In the genomic region with DNA sequence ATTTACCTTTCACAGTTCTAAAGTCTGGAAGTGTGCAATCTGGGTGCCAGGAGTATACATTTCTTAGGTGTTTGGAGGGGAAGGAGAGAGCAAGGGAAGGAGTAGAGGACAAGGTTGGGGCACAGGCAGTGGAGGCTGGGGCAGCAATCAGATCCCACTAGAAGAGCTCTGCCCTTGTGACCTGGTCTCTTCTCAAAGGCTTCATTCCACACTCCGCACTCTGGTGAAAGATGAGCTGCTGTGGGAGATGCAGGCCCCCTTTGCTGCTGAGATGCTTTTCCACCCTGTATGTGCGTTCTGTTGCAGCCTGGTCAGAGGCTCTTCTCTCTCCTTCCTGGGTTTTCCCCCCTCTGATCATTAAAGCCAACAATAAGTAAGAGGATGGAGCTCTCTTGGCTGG, we compare ENCODE assay signal across 20 mouse cellular contexts.
DNase-seq lines count a peak whose midpoint lies in the region; ATAC-seq and TF ChIP-seq lines count a peak whose summit lies in the region.
"Had no signal": no experiment of that assay in that cellular context is flagged by ENCODE, and none has a peak within 500 bp of the region (broad histone marks: within the 10 kb centered on the region; RNA-seq: fewer than 3 reads in every experiment).

No protein-coding gene starts in this region.

- WGBS in intestine, embryonic 16.5 days = 73% methylated on average over 2 of the region's 2 CpGs
- 71% methylated on average over 2 of the region's 2 CpGs for WGBS in intestine, embryonic 15.5 days
- 61% methylated on average over 2 of the region's 2 CpGs for WGBS in kidney, postnatal 0 days
- WGBS in lung, embryonic 14.5 days = 46% methylated on average over 2 of the region's 2 CpGs

- no peaks in the 10 kb centered on the region for H3K9me3 ChIP-seq in intestine, embryonic 16.5 days (ENCODE audit: control insufficient read depth, low read length)
- H3K9me3 ChIP-seq in intestine, embryonic 15.5 days = no peaks in the 10 kb centered on the region
- no peaks in the 10 kb centered on the region for H3K9me3 ChIP-seq in kidney, postnatal 0 days (replicated peaks; ENCODE audit: low read length)
- no peaks in the 10 kb centered on the region for H3K9me3 ChIP-seq in lung, embryonic 14.5 days (ENCODE audit: low read depth, low read length)
- H3K9me3 ChIP-seq: embryonic facial prominence, embryonic 12.5 days; forebrain, embryonic 15.5 days; heart, embryonic 10.5 days had no signal

- no peak overlapping the region for H3K9ac ChIP-seq in intestine, embryonic 16.5 days (ENCODE audit: low read depth, low read length)
- no peak overlapping the region for H3K9ac ChIP-seq in intestine, embryonic 15.5 days
- H3K9ac ChIP-seq in kidney, postnatal 0 days (ENCODE audit: low read depth, low read length) = no peak overlapping the region
- no peak overlapping the region for H3K9ac ChIP-seq in lung, embryonic 14.5 days
- H3K9ac ChIP-seq: embryonic facial prominence, embryonic 12.5 days; forebrain, embryonic 15.5 days had no signal

- no peak; the same call in 1 of the 2 replicates for ATAC-seq in intestine, embryonic 16.5 days
- no peak for ATAC-seq in intestine, embryonic 15.5 days
- 0 out of 2 replicates have a peak, but pooled peaks have one; percentile 13 for ATAC-seq in kidney, postnatal 0 days (replicated peaks; ENCODE audit: low FRiP score, low read depth)
- peak; percentile 35; the same call in 1 of the 2 replicates for ATAC-seq in lung, embryonic 14.5 days (ENCODE audit: insufficient read depth)
- ATAC-seq: activated CD4-positive, CD25-positive, alpha-beta regulatory T cell, adult 4 months; forebrain, embryonic 15.5 days; Patski had no signal

- peaks cover 14% of the 10 kb centered on the region for H3K4me1 ChIP-seq in intestine, embryonic 16.5 days (ENCODE audit: control insufficient read depth, insufficient read depth, low read length)
- H3K4me1 ChIP-seq in intestine, embryonic 15.5 days (replicated peaks) = no peaks in the 10 kb centered on the region; the same call in 1 of the 2 replicates
- no peaks in the 10 kb centered on the region; the same call in 1 of the 2 replicates for H3K4me1 ChIP-seq in kidney, postnatal 0 days (replicated peaks; ENCODE audit: insufficient read depth, low read length)
- 0 out of 2 replicates have a peak, but pooled peaks cover 4% of the 10 kb centered on the region for H3K4me1 ChIP-seq in lung, embryonic 14.5 days (ENCODE audit: insufficient read depth)
- H3K4me1 ChIP-seq: forebrain, embryonic 15.5 days had no signal

- no peak for DNase-seq in kidney, postnatal 0 days (ENCODE audit: low spot score)
- no peak for DNase-seq in kidney, adult 18-20 months
- DNase-seq in lung, embryonic 14.5 days = no peak
- DNase-seq in lung, postnatal 14 days = no peak
- no peak for DNase-seq in right cerebral cortex, postnatal 25 days
- DNase-seq: adrenal gland, postnatal 14 days; cerebellum, adult 11-12 months; cerebellum, adult 9-10 months; cerebellum, postnatal 25 days; gastrocnemius, postnatal 36 days; heart, adult 18-20 months; heart, postnatal 36 days had no signal

- TF ChIP-seq CTCF in kidney, postnatal 0 days (IDR thresholded peaks at IDR 0.05; ENCODE audit: low read depth) = no peak
- no peak for TF ChIP-seq CTCF in lung, embryonic 14.5 days (IDR thresholded peaks at IDR 0.05; ENCODE audit: low read depth)

- H3K36me3 ChIP-seq in intestine, embryonic 16.5 days (ENCODE audit: control insufficient read depth, insufficient read depth, low read length) = no peaks in the 10 kb centered on the region
- H3K36me3 ChIP-seq in intestine, embryonic 15.5 days = no peaks in the 10 kb centered on the region
- H3K36me3 ChIP-seq in kidney, postnatal 0 days (ENCODE audit: insufficient read depth, low read length) = no peaks in the 10 kb centered on the region
- no peaks in the 10 kb centered on the region for H3K36me3 ChIP-seq in lung, embryonic 14.5 days (ENCODE audit: insufficient read depth)

- no peak overlapping the region for H3K4me2 ChIP-seq in intestine, embryonic 16.5 days (ENCODE audit: low read depth, low read length)
- H3K4me2 ChIP-seq in intestine, embryonic 15.5 days (replicated peaks) = no peak overlapping the region
- no peak overlapping the region for H3K4me2 ChIP-seq in kidney, postnatal 0 days (ENCODE audit: low read length)
- H3K4me2 ChIP-seq in lung, embryonic 14.5 days = no peak overlapping the region
- H3K4me2 ChIP-seq: embryonic facial prominence, embryonic 12.5 days; forebrain, embryonic 15.5 days had no signal

- peak overlapping the region; percentile 25; the same call in 1 of the 2 replicates for H3K27ac ChIP-seq in intestine, embryonic 16.5 days (ENCODE audit: low read length)
- H3K27ac ChIP-seq in intestine, embryonic 15.5 days = no peak overlapping the region
- H3K27ac ChIP-seq in kidney, postnatal 0 days = no peak overlapping the region
- no peak overlapping the region for H3K27ac ChIP-seq in lung, embryonic 14.5 days (ENCODE audit: low read depth)
- H3K27ac ChIP-seq: embryonic facial prominence, embryonic 12.5 days; forebrain, embryonic 15.5 days; heart, embryonic 10.5 days had no signal

- no peaks in the 10 kb centered on the region for H3K27me3 ChIP-seq in intestine, embryonic 16.5 days (replicated peaks; ENCODE audit: control insufficient read depth, insufficient read depth, low read length)
- H3K27me3 ChIP-seq in intestine, embryonic 15.5 days (replicated peaks) = no peaks in the 10 kb centered on the region
- H3K27me3 ChIP-seq in kidney, postnatal 0 days (ENCODE audit: insufficient read depth, low read length) = no peaks in the 10 kb centered on the region
- no peaks in the 10 kb centered on the region for H3K27me3 ChIP-seq in lung, embryonic 14.5 days (ENCODE audit: insufficient read depth, low read length)
- H3K27me3 ChIP-seq: CH12.LX; embryonic facial prominence, embryonic 12.5 days; forebrain, embryonic 15.5 days; Patski had no signal

- no peak overlapping the region for H3K4me3 ChIP-seq in intestine, embryonic 16.5 days (ENCODE audit: low read length)
- no peak overlapping the region for H3K4me3 ChIP-seq in intestine, embryonic 15.5 days (replicated peaks)
- H3K4me3 ChIP-seq in kidney, postnatal 0 days (replicated peaks; ENCODE audit: low read depth, low read length) = no peak overlapping the region
- H3K4me3 ChIP-seq in lung, embryonic 14.5 days (ENCODE audit: low read depth, low read length) = no peak overlapping the region
- H3K4me3 ChIP-seq: embryonic facial prominence, embryonic 12.5 days; forebrain, embryonic 15.5 days; heart, embryonic 10.5 days had no signal

Comparison
In these comparisons a context has a peak if more than half of its experiments do, and no peak if none do; other contexts are left out.
1. ATAC-seq: peak in kidney, postnatal 0 days (single experiment) and lung, embryonic 14.5 days (single experiment); none in intestine, embryonic 16.5 days (single experiment) and intestine, embryonic 15.5 days (single experiment).